Mouse (Mus musculus) liver, adult 2 months (tissue): ENCODE results near the gene U2af1.

ENCODE experiments used
- CTCF ChIP-seq: fragments of 200-500 bp; IDR thresholded peaks from 2 replicates; pipeline ENCODE4 v1.5.1; 2011; ENCODE audit warnings: low read depth, low read length, control low read depth
- POLR2A ChIP-seq: fragments of 200-500 bp; IDR thresholded peaks from 2 replicates; pipeline ENCODE4 v1.6.1; 2011; ENCODE audit warnings: low read length, control low read depth; ENCODE audit not compliant: insufficient read depth; ENCODE audit errors: extremely low read depth

DNA sequence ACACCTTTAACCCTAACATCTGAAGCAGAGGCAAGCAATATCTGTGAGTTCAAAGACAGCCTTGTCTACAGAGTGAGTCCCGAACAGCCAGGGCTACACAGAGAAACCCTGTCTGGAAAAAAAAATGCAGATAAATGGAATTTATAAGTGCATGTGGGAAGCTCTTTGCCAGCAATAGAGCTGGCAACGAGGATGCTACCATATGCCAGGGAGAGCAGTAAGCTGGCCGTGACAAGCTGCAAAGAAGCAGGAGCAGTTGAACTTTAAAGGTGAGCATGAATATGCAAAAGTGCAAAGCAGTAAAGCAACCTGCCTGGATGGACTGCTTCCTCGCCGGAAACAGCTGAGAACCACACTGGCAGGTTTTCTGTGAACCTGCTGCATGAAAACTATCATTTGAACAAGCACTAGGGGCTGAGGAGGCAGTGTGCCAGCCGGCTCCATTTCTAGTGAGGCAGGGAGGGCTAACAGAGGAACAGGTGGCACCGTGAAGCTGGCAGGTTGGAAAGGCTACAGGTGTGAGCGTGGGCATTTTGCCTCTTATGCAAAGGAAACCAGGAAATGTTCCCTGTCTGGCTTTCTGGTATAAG, 2.1 kb upstream of the U2af1 start:
- TF ChIP-seq CTCF (no peak), POLR2A (no peak)
